Mouse (Mus musculus): ENCODE measurements around the gene 5730409E04Rik. TPM values are rescaled to one million over a fixed set of nuclear protein-coding genes. Genes with fewer than 3 reads are reported as not detected.

The 5730409E04Rik gene
- polyA plus RNA-seq, 1 experiment from 2014 or later: 2.3 TPM

DNA sequence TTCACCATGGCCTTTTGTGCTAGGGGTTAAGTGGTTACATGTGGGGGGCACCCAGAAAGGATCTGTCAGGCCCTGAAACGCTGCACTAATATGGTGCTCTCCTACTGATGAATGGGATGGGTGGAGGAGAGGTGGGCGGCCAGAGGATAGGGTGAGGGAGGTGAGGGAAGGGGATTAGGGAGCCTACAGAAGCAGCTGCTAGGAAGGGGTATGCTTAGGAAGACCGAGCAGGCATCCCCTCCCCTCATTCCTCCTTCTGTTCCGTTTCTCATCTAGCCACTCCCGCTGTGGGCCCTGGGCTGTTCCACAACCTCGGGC lies 7.2 kb upstream of the 5730409E04Rik start:
- Histone ChIP-seq H3K4me2 (peak overlapping the region; percentile 29), H3K27me3 (no peaks in the 10 kb centered on the region), H3K4me1 (peaks cover 8% of the 10 kb centered on the region; the same call in 1 of the 2 replicates), H3K9me3 (no peaks in the 10 kb centered on the region), H3K9ac (no peak overlapping the region), H3K4me3 (no peak overlapping the region), H3K36me3 (no peaks in the 10 kb centered on the region), H3K27ac (no peak overlapping the region)
- peak; percentile 29; the same call in 1 of the 2 replicates for ATAC-seq (ENCODE audit: borderline replicate concordance, extremely low read depth, low FRiP score, low TSS enrichment)
- 12% methylated on average over 6 of the region's 6 CpGs for WGBS

- H3K9me3 ChIP-seq: no peaks in the 10 kb centered on the region
- H3K4me1 ChIP-seq: peaks cover 8% of the 10 kb centered on the region; the same call in 1 of the 2 replicates
- H3K4me2 ChIP-seq: no peak overlapping the region
- 80% methylated on average over 2 of the region's 2 CpGs for WGBS
- H3K36me3 ChIP-seq: no peaks in the 10 kb centered on the region
- no peak overlapping the region for H3K4me3 ChIP-seq
- no peaks in the 10 kb centered on the region for H3K27me3 ChIP-seq
- no peak for ATAC-seq (ENCODE audit: borderline replicate concordance, extremely low read depth, low FRiP score, low TSS enrichment)
- H3K27ac ChIP-seq: no peak overlapping the region
- H3K9ac ChIP-seq: no peak overlapping the region
Observed at GRCm38 (mm10) chr4:126604141-126604540, 5.5 kb upstream of the 5730409E04Rik start.

DNA sequence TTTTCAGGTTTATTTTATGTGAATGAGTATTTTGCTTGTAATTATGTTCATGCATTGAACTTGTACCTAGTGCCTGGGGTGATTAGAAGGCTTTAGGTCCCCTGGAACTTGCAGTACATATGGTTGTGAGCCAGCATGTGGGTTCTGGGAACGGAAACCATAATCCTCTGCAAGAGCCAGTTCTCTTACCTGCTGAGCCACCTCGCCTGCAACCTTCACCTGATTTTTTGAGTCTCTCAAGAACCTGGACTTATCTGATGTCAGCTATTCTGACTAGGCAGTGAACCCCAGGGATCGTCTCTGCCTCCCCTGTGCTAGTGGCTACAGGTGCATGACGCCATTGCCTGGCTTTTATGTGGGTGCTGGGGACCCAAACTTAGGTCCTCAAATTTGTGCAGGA lies 3.9 kb upstream of the 5730409E04Rik start:
- peaks cover 6% of the 10 kb centered on the region; the same call in 1 of the 2 replicates for H3K4me1 ChIP-seq
- H3K4me3 ChIP-seq: no peak overlapping the region
- H3K4me2 ChIP-seq: no peak overlapping the region
- no peak overlapping the region for H3K9ac ChIP-seq
- H3K27me3 ChIP-seq: no peaks in the 10 kb centered on the region
- H3K27ac ChIP-seq: no peak overlapping the region
- WGBS: 85% methylated on average over 4 of the region's 4 CpGs
- H3K36me3 ChIP-seq: no peaks in the 10 kb centered on the region
- no peak for ATAC-seq (ENCODE audit: borderline replicate concordance, extremely low read depth, low FRiP score, low TSS enrichment)
- no peaks in the 10 kb centered on the region for H3K9me3 ChIP-seq

DNA sequence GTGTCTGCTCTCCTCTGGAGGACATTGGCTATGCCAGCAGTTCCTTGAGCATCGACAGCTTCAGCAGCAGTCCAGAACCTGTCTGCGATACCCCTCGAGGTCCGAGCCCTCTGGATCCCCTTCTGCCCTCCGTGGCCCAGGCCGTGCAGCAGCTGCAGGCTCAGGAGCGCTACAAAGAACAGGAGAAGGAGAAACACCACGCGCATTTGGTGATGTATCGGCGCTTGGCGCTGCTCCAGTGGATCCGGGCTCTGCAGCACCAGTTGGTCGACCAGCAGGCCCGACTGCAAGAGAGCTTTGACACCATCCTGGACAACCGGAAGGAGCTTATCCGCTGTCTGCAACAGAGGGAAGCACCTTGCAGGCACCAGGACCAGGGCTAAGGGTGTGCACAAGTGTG lies 2.4 kb downstream of the 5730409E04Rik start:
- ATAC-seq (ENCODE audit: borderline replicate concordance, extremely low read depth, low FRiP score, low TSS enrichment): no peak
- H3K36me3 ChIP-seq: no peaks in the 10 kb centered on the region
- no peak overlapping the region for H3K27ac ChIP-seq
- no peak overlapping the region for H3K9ac ChIP-seq
- WGBS: 84% methylated on average over 17 of the region's 17 CpGs
- H3K4me1 ChIP-seq: no peaks in the 10 kb centered on the region
- H3K27me3 ChIP-seq: no peaks in the 10 kb centered on the region
- H3K9me3 ChIP-seq: no peaks in the 10 kb centered on the region
- H3K4me3 ChIP-seq: no peak overlapping the region
- H3K4me2 ChIP-seq: no peak overlapping the region

GRCm38 (mm10) chr4:126616312-126616711 lies 6.7 kb downstream of the 5730409E04Rik start:
- H3K36me3 ChIP-seq: no peaks in the 10 kb centered on the region
- no peak overlapping the region for H3K4me3 ChIP-seq
- H3K4me2 ChIP-seq: no peak overlapping the region
- no peak for ATAC-seq (ENCODE audit: borderline replicate concordance, extremely low read depth, low FRiP score, low TSS enrichment)
- H3K27me3 ChIP-seq: peaks cover 23% of the 10 kb centered on the region
- H3K27ac ChIP-seq: no peak overlapping the region
- no peak overlapping the region for H3K9ac ChIP-seq
- H3K9me3 ChIP-seq: no peaks in the 10 kb centered on the region
- 81% methylated on average over 4 of the region's 4 CpGs for WGBS
- peaks cover 7% of the 10 kb centered on the region for H3K4me1 ChIP-seq

DNA sequence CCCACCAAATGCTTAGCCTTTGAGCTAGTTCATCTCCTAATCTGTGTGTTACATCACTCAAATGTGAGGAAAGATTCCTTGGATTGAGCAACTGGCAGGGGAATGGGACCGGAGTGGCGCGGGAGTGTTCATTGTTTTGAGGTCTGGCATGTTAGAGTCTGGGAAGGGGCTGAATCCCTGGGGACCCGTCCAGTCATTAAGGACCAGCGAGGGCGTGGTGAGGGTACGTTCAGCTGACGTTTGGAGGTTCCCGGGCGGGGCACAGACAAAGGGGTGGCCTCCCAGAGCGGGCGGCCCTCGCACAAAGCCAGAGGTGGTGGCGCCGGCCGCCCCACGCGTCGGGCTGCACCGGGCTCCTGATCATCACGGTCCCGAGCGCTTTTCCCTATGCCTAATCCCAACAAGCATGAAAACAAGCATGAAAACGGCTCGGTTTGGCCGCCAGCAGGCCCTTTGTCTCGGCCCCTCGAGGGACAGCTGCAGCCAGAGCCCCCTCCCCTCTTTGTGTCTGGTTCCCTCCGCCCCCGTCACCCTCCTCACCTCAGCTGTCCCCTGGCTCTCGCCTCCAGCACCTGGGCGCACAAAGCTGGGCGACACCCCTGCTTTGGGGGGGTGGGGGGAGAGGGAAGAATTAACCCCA lies 10.2 kb downstream of the 5730409E04Rik start:
- Histone ChIP-seq H3K9ac (peak overlapping the region; percentile 33; the same call in 1 of the 2 replicates), H3K4me2 (peak overlapping the region; percentile 65), H3K27ac (no peak overlapping the region), H3K36me3 (no peaks in the 10 kb centered on the region), H3K9me3 (no peaks in the 10 kb centered on the region), H3K27me3 (peaks cover 27% of the 10 kb centered on the region), H3K4me3 (peak overlapping the region; percentile 30), H3K4me1 (peaks cover 7% of the 10 kb centered on the region)
- WGBS: 4% methylated on average over 33 of the region's 33 CpGs
- ATAC-seq (ENCODE audit: borderline replicate concordance, extremely low read depth, low FRiP score, low TSS enrichment): no peak

DNA sequence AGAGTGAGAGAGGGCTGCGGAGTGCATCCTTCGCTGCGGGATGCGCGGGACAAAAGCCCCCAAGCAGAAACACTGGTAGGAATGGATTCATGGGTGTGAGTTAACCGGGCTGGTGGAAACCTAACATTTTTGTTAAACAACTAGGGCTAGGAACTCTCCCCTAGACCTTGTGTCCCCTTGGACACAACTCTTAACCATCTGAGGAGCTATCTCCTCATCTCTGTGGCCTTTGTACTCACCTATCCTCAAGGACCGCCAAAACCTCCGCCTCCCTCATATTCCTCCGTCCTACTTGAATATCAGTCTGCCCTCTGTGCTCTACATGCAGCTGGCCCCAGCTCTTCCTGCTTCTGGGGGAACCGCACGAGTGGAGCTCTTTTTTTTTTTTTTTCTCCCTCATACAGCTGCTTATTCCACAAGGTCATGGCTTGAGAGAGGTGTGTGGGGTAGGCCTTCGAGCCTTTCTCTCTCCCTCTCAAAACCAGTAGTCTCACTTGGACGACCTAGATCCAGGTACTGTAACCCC lies 10.8 kb downstream of the 5730409E04Rik start:
- Histone ChIP-seq H3K4me2 (peak overlapping the region; percentile 65), H3K36me3 (no peaks in the 10 kb centered on the region), H3K27me3 (peaks cover 27% of the 10 kb centered on the region), H3K27ac (no peak overlapping the region), H3K4me3 (peak overlapping the region; percentile 30), H3K9me3 (no peaks in the 10 kb centered on the region), H3K9ac (0 out of 2 replicates have a peak overlapping the region, but pooled peaks have one; percentile 33), H3K4me1 (peaks cover 7% of the 10 kb centered on the region)
- 22% methylated on average over 13 of the region's 13 CpGs for WGBS
- ATAC-seq (ENCODE audit: borderline replicate concordance, extremely low read depth, low FRiP score, low TSS enrichment): no peak

DNA sequence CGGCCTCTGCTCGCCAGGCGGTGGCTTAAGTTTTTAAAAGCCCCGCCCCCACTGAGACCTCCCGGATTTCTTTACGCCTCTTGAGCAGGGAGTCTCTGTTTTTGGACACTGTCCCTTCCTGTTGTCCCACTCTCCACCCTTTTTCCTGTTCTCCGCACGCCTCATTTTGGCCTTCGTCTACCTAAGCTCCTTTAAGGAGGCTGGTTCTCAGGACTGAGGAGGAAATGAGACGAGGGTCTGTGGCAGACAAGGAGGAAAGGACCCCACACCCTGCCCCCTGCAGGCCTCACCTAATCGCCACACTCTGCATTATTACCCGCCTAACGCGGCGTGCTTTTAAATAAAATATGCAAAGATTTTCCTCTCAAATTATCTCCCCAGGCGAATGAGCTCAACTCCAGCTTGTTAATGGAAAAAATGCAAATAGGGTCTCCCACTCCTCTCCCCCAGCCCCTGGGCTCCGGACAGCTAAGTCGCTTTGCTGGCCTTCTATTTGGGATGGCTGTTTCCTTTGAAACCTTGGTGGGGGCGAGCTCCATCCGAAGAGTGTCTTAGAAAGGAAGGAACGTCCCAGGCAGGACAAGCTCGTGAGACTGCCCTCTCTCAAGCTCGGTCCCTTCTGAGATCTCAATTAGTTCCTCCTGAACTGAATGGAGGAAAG lies 17.5 kb downstream of the 5730409E04Rik start:
- Histone ChIP-seq H3K36me3 (no peaks in the 10 kb centered on the region), H3K27ac (no peak overlapping the region), H3K4me2 (peak overlapping the region; percentile 57), H3K27me3 (no peaks in the 10 kb centered on the region), H3K9me3 (no peaks in the 10 kb centered on the region), H3K4me1 (peaks cover 9% of the 10 kb centered on the region; the same call in 1 of the 2 replicates), H3K9ac (no peak overlapping the region), H3K4me3 (peak overlapping the region; percentile 30)
- ATAC-seq (ENCODE audit: borderline replicate concordance, extremely low read depth, low FRiP score, low TSS enrichment): peak; percentile 42; the same call in 1 of the 2 replicates
- WGBS: 5% methylated on average over 23 of the region's 23 CpGs

DNA sequence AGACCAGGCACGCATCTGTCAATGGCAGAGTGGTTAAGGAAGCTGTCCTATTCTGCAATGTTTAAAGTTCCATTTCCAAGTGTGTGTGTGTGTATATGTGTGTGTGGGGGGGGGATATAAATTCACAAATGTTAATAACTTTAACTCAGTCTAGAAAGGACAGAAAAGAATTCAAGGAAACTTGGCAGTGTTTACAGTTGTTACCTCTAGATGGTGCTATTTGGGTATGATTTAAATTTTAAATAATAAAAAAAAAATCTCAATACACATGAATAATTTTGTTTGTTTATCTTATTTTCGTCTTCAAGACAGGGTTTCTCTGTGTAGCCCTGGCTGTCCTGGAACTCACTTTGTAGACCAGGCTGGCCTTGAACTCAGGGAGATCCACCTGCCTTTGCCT lies 22.3 kb downstream of the 5730409E04Rik start:
- WGBS: 40% methylated on average over 2 of the region's 2 CpGs
- no peaks in the 10 kb centered on the region for H3K9me3 ChIP-seq
- H3K9ac ChIP-seq: no peak overlapping the region
- no peak overlapping the region for H3K4me2 ChIP-seq
- H3K27me3 ChIP-seq: no peaks in the 10 kb centered on the region
- ATAC-seq (ENCODE audit: borderline replicate concordance, extremely low read depth, low FRiP score, low TSS enrichment): no peak
- H3K27ac ChIP-seq: no peak overlapping the region
- H3K4me3 ChIP-seq: no peak overlapping the region
- H3K36me3 ChIP-seq: no peaks in the 10 kb centered on the region
- H3K4me1 ChIP-seq: peaks cover 5% of the 10 kb centered on the region; the same call in 1 of the 2 replicates

GRCm38 (mm10) chr4:126632668-126633067 lies 23.1 kb downstream of the 5730409E04Rik start:
- no peak for ATAC-seq (ENCODE audit: borderline replicate concordance, extremely low read depth, low FRiP score, low TSS enrichment)
- H3K4me1 ChIP-seq: no peaks in the 10 kb centered on the region
- no peak overlapping the region for H3K9ac ChIP-seq
- no peaks in the 10 kb centered on the region for H3K9me3 ChIP-seq
- H3K4me3 ChIP-seq: no peak overlapping the region
- no peaks in the 10 kb centered on the region for H3K27me3 ChIP-seq
- H3K27ac ChIP-seq: no peak overlapping the region
- 48% methylated on average over 3 of the region's 3 CpGs for WGBS
- no peaks in the 10 kb centered on the region for H3K36me3 ChIP-seq
- H3K4me2 ChIP-seq: no peak overlapping the region

DNA sequence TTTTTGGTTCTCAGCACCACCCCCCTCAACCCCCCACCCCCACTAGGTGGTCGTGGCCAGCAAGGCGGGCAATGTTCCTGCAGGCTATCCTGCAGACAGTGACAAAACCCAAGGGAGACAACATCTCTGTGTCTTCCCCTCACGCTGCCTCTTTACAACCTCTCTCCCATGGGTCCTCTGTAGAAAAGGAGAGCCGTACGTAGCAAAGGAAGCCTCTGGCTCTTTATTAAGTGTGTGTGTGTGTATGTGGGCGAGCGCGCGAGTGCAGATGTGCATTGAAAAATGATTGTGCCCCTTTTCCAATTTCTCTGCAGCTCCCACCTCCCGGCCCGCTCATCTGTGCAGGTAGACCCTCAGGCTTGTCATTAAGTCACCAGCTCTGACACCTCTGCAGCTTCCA lies 26.7 kb downstream of the 5730409E04Rik start:
- H3K27ac ChIP-seq: no peak overlapping the region
- H3K4me2 ChIP-seq: no peak overlapping the region
- WGBS: 26% methylated on average over 11 of the region's 11 CpGs
- H3K36me3 ChIP-seq: no peaks in the 10 kb centered on the region
- ATAC-seq (ENCODE audit: borderline replicate concordance, extremely low read depth, low FRiP score, low TSS enrichment): no peak
- no peak overlapping the region for H3K4me3 ChIP-seq
- H3K9me3 ChIP-seq: no peaks in the 10 kb centered on the region
- H3K27me3 ChIP-seq: peaks cover 15% of the 10 kb centered on the region; the same call in 1 of the 2 replicates
- no peak overlapping the region for H3K9ac ChIP-seq
- no peaks in the 10 kb centered on the region for H3K4me1 ChIP-seq

DNA sequence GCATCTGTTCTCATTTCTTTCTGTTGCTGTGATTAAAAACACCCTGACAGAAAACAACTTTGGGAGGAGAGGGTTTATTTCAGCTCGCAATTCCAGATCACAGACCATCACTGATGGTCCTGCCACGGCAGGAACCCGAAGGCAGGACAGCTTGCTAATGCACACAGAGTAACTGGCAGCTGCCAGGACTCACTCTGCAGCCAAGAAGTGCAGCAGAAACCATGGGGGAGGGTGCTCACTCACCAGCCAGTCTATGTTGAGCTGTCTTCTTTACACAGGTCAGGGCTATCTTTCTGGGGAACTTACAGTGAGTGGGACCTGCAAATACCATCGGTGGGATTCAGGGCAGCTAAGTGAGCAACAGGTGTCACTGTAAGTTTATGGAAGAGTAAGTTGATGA lies 27.8 kb downstream of the 5730409E04Rik start:
- no peak overlapping the region for H3K9ac ChIP-seq
- H3K27me3 ChIP-seq: peaks cover 15% of the 10 kb centered on the region; the same call in 1 of the 2 replicates
- H3K4me2 ChIP-seq: no peak overlapping the region
- no peak overlapping the region for H3K4me3 ChIP-seq
- no peaks in the 10 kb centered on the region for H3K36me3 ChIP-seq
- H3K4me1 ChIP-seq: no peaks in the 10 kb centered on the region
- WGBS: 72% methylated on average over 4 of the region's 4 CpGs
- no peak overlapping the region for H3K27ac ChIP-seq
- no peaks in the 10 kb centered on the region for H3K9me3 ChIP-seq
- ATAC-seq (ENCODE audit: borderline replicate concordance, extremely low read depth, low FRiP score, low TSS enrichment): no peak
